Mouse (Mus musculus) neural tube, embryonic 11.5 days (tissue): ENCODE data around the gene Commd6. TPM values are rescaled to one million over a fixed set of nuclear protein-coding genes. Genes with fewer than 3 reads are reported as not detected.
"Not testable (repeated sequence)": the region's sequence is repeated elsewhere in the genome, so short reads cannot be mapped to it uniquely, and the experiment has no call there.

ENCODE experiments used
- ATAC-seq: fragments of 200-750 bp; cut with Nextera tagmentation; 2 replicates; pipeline ENCODE4 v1.8.0; 2017; ENCODE audit warnings: moderate number of reproducible peaks, mild to moderate bottlenecking, moderate TSS enrichment, moderate library complexity; ENCODE audit not compliant: insufficient read depth, low FRiP score, low TSS enrichment
- DNase-seq: peaks from one replicate; pipeline ENCODE4 v3.0.0-alpha.2; 2015; ENCODE audit warnings: low spot score
- H3K27ac ChIP-seq: fragments of 300-500 bp; sonication (generic); 2 replicates; pipeline ENCODE4 v1.5.1; 2014; ENCODE audit warnings: low read depth, mild to moderate bottlenecking, low read length
- H3K27me3 ChIP-seq: fragments of 300-500 bp; sonication (generic); 2 replicates; pipeline ENCODE4 v1.6.1; 2014; ENCODE audit warnings: mild to moderate bottlenecking, low read length, mixed read lengths; ENCODE audit not compliant: control insufficient read depth, insufficient read depth
- H3K36me3 ChIP-seq: fragments of 300-500 bp; sonication (generic); 2 replicates; pipeline ENCODE4 v1.6.1; 2014; ENCODE audit warnings: mild to moderate bottlenecking, low read length, moderate library complexity, mixed read lengths; ENCODE audit not compliant: control insufficient read depth, insufficient read depth
- H3K4me1 ChIP-seq: fragments of 300-500 bp; sonication (generic); 2 replicates; pipeline ENCODE4 v1.6.1; 2014; ENCODE audit warnings: low read length, mixed read lengths; ENCODE audit not compliant: control insufficient read depth, insufficient read depth
- H3K4me2 ChIP-seq: fragments of 300-500 bp; sonication (generic); 2 replicates; pipeline ENCODE4 v1.6.1; 2014; ENCODE audit warnings: low read depth, mild to moderate bottlenecking, moderate library complexity
- H3K4me3 ChIP-seq: fragments of 300-500 bp; sonication (generic); 2 replicates; pipeline ENCODE4 v1.5.1; 2014; ENCODE audit warnings: low read depth, low read length
- H3K9ac ChIP-seq: fragments of 300-500 bp; sonication (generic); 2 replicates; pipeline ENCODE4 v1.6.1; 2014; ENCODE audit warnings: mild to moderate bottlenecking, low read length
- H3K9me3 ChIP-seq: fragments of 300-500 bp; sonication (generic); 2 replicates; pipeline ENCODE4 v1.6.1; 2016; ENCODE audit warnings: low read length; ENCODE audit not compliant: control insufficient read depth
- WGBS: fragments of 180-500 bp; shearing (Covaris S2); extraction: QIAGEN DNeasy Blood & Tissue Kit; methylation state at CpG from one replicate; pipeline ENCODE4 v1.1.7; 2014; 5-methylcytosine and 5-hydroxymethylcytosine counted together
- polyA plus RNA-seq: library from polyadenylated mRNA; unstranded; fragments of >200 nt; fragmentation: Nextera tagmentation; extraction: Ambion mirVana; gene quantifications from 2 replicates; pipeline ENCODE4 v1.2.1, GENCODE M21; 2014

The Commd6 gene
- polyA plus RNA-seq, 1 experiment from 2014 or later: 98.0 TPM

DNA sequence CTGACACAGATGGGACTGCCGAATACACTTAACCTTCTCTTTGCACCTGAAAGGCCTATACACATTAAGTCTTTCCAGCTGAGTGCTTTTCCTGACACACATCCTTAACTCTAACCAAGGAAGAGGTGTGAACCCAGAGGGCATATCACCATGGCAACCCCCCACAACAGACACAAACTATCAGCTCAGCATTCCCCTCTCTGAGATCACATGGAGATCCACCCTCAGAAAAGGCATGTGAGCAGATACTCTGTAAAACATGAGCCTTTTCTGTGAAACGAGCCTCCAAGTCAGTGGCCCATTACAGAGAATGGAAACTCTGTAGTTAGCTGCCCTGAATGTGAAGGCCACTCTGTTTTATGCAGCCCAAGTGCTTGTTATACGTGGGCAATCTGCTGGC lies 37.6 kb downstream of the Commd6 start:
- no peak overlapping the region for H3K9ac ChIP-seq
- H3K27ac ChIP-seq: no peak overlapping the region
- H3K4me1 ChIP-seq: no peaks in the 10 kb centered on the region
- peaks cover 3% of the 10 kb centered on the region; the same call in 1 of the 2 replicates for H3K27me3 ChIP-seq
- H3K9me3 ChIP-seq: no peaks in the 10 kb centered on the region
- no peaks in the 10 kb centered on the region for H3K36me3 ChIP-seq
- 47% methylated on average over 3 of the region's 3 CpGs for WGBS
- ATAC-seq: no peak
- H3K4me2 ChIP-seq: no peak overlapping the region
- DNase-seq: no peak
- H3K4me3 ChIP-seq: no peak overlapping the region

DNA sequence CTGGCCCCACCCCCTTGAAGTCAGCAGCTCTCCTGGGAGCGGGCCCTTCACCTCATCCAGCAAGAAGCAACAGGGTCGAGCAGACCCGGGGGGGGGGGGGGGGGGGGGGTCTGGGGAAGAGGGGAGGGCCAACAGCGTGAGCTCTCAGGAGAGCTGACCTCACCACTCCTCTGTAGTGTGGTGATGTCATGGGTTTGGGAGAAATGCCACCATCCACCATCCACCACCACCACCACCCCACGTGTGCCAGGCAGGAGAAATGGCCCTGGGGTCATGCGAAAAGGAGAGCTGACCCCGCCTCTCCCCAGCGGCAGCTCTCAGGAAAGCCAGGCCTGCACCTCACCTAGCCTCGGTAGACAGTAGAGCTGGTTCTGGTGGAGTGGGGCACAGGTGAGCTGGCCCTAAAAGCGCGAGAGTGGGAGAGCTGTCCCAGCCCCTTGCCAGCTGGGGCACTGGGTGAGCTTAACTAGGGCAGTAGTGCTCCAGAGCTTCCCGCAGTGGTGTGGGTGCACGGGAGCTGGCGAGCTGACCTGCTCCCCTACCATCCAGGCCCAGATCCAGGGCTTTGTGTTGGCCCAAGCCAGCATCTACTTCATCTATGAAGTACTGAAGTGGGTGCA lies 43.3 kb downstream of the Commd6 start:
- Histone ChIP-seq H3K4me3 (no peak overlapping the region), H3K9me3 (no peaks in the 10 kb centered on the region), H3K36me3 (no peaks in the 10 kb centered on the region), H3K9ac (no peak overlapping the region), H3K4me2 (no peak overlapping the region), H3K27me3 (no peaks in the 10 kb centered on the region), H3K27ac (no peak overlapping the region), H3K4me1 (no peaks in the 10 kb centered on the region)
- WGBS: 89% methylated on average over 11 of the region's 14 CpGs
- ATAC-seq (no peak), DNase-seq (no peak)

DNA sequence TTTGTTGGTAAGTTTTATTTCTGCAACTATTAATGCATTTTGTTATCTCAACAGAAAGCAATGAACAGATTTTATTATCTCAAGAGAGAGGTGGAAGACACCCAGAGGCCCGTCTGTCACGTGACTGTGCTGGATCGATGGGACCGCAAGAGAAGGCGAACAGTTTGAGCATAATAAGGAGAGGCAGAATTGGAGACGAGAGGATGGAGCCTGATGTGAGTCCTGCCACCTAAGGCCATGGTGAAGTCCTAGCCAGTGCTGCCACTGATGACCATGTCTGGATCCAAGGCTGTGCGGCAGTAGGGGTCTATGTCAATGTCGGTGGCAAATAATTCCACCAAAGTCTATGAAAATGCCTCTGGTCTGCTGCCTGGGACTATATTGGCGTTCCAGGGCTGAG lies 43.8 kb downstream of the Commd6 start:
- no peaks in the 10 kb centered on the region for H3K27me3 ChIP-seq
- ATAC-seq (no peak), DNase-seq (no peak)
- WGBS: 93% methylated on average over 9 of the region's 9 CpGs
- H3K36me3 ChIP-seq: no peaks in the 10 kb centered on the region
- H3K4me1 ChIP-seq: no peaks in the 10 kb centered on the region
- H3K4me3 ChIP-seq: no peak overlapping the region
- no peak overlapping the region for H3K27ac ChIP-seq
- no peak overlapping the region for H3K4me2 ChIP-seq
- H3K9ac ChIP-seq: no peak overlapping the region
- H3K9me3 ChIP-seq: no peaks in the 10 kb centered on the region

DNA sequence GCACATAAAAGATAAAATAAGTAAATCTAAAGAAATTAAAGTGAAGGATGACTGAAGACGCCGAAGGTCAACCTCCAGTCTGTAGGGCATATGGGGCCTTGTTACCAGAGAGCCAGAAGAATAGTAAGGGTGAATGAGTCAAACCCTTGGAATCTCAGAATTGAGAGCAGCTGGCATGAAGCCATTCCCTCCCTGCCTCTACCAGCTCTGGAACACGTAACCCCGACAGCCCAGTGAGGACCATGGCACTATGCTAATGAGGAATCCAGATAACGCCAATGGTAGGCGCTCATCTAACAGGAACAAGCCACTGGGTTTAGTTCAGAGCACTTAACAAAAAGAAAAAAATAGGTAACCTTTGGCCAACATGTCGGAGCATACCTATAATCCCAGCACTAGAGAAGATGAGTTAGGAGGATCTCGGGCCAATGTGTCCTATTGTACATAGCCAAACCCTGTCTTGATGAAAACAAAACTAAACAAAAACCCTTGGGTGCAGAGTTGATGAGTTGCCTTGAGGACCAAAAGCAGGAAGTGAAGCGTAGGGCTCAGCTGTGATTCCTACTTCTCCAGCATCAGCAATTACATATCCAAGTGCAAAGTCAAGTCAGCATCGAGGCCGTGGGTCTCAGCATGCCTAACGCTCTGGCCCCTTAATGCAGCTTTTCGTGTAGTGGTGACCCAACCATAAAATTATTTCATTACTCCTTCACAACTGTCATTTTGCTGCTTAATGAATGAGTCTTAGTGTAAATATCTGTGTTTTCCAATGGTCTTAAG lies 45.0 kb downstream of the Commd6 start:
- WGBS: 94% methylated on average over 13 of the region's 13 CpGs
- no peak overlapping the region for H3K4me2 ChIP-seq
- no peak for ATAC-seq
- DNase-seq: no peak
- H3K27ac ChIP-seq: no peak overlapping the region
- H3K9me3 ChIP-seq: no peaks in the 10 kb centered on the region
- H3K4me3 ChIP-seq: no peak overlapping the region
- no peaks in the 10 kb centered on the region for H3K27me3 ChIP-seq
- no peaks in the 10 kb centered on the region for H3K4me1 ChIP-seq
- H3K9ac ChIP-seq: no peak overlapping the region
- H3K36me3 ChIP-seq: no peaks in the 10 kb centered on the region

DNA sequence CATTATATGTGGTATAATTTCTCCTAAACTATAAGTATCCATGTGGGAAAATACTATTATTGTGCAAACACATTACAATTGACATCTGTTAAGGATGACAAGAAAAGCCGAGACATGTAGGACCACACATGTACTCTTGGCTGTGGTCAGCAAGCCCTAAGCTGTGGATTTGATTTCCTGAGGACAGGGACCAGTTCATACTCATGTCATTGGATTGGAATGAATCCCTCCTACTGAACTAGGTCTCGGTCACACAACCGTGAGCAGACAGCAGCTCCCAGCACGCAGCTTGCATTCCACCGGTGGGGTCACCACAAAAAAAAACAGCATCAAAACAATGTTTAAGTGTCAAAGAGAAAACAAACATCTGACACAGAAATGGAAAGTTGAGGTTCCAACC lies 46.5 kb downstream of the Commd6 start:
- Histone ChIP-seq H3K27ac (no peak overlapping the region), H3K4me2 (no peak overlapping the region), H3K27me3 (no peaks in the 10 kb centered on the region), H3K36me3 (no peaks in the 10 kb centered on the region), H3K4me3 (no peak overlapping the region), H3K9ac (no peak overlapping the region), H3K9me3 (no peaks in the 10 kb centered on the region), H3K4me1 (no peaks in the 10 kb centered on the region)
- DNase-seq (no peak), ATAC-seq (no peak)
- 91% methylated on average over 5 of the region's 5 CpGs for WGBS

DNA sequence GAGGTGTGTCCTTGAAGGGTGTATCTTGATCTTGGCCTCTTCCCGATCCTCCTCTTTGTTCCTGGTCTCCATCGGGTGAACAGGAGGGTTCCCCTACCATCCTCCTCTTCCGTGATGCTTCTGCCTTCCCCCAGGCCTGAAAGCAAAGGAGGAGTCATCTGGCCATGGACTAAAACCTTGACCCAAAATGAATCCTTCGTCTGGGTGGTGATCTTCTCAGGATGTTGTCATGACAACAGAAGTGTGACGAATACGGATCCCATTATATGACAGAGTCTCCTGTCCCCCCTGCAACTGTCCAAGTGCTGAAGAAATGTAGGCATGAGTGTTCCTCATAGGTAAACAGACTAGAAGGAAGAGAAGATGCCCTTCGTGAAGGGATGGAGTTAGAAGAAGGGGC lies 47.1 kb downstream of the Commd6 start:
- Histone ChIP-seq H3K9me3 (no peaks in the 10 kb centered on the region), H3K27me3 (no peaks in the 10 kb centered on the region), H3K36me3 (no peaks in the 10 kb centered on the region), H3K4me3 (no peak overlapping the region), H3K4me2 (no peak overlapping the region), H3K27ac (no peak overlapping the region), H3K4me1 (no peaks in the 10 kb centered on the region), H3K9ac (no peak overlapping the region)
- DNase-seq (no peak), ATAC-seq (no peak)
- 85% methylated on average over 7 of the region's 7 CpGs for WGBS

DNA sequence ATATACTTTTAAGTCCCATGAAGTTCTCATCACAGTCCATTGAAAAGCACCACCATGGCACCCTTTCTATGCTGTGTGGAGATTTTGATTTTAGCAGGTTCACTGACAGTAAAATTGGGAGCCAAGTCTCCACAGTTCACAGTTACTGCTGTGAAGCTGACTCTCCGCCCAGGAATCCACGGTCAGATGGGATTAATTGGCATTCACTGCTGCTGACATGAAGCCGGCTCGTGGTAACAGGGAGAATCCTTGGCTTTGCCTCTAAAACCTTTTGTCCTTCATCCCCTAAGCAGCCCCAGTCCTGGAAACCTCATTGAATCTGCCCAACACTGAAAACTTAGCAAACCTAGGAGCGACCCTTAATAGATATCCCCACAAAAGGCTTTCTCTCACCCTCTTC lies 49.4 kb downstream of the Commd6 start:
- Histone ChIP-seq H3K4me3 (no peak overlapping the region), H3K27me3 (no peaks in the 10 kb centered on the region), H3K4me2 (no peak overlapping the region), H3K9ac (no peak overlapping the region), H3K36me3 (no peaks in the 10 kb centered on the region), H3K27ac (no peak overlapping the region), H3K4me1 (no peaks in the 10 kb centered on the region), H3K9me3 (no peaks in the 10 kb centered on the region)
- 80% methylated on average over 5 of the region's 5 CpGs for WGBS
- DNase-seq (no peak), ATAC-seq (no peak)

DNA sequence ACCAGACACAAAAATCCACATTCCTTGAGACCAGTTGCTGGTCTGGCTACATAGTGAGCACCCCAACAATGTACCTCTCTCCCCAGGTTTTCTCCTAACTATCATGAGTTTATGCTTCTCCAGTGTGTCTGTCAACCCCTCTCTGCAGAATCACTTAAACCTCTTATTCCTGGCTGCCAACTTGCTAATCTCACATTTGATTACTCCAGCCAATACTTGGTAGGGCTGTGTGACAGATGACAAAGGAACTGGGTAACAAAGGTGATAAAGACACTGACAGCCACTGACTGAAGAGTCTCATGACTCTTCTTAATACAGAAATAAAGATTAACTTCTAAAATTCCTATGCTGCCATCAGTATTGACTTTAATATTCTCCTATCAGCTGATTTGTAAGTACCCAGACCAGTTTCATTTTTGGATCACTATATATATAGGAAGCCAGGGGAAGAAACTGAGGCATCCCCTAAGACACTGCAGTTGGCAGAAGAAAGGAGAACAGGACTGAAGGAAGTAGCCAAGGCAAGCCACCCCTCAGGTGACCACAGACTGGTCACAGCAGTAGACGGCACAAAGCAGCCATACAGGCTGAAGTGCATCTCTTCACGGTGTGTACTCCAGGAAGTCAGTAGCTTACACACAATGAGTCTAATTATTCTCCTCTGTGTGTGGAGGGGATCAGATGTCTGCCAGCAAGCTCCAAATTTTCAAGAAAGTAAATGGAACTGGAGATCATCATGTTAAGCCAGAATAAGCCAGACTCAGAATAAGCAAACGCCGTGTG lies 52.1 kb downstream of the Commd6 start:
- H3K4me1 ChIP-seq, H3K9me3 ChIP-seq, H3K9ac ChIP-seq, H3K36me3 ChIP-seq, H3K27ac ChIP-seq, DNase-seq, H3K4me3 ChIP-seq, H3K27me3 ChIP-seq, H3K4me2 ChIP-seq, ATAC-seq: not testable (repeated sequence)
- WGBS: 91% methylated on average over 2 of the region's 4 CpGs
